Mouse (Mus musculus) heart, embryonic 16.5 days (tissue): ENCODE data around the gene Ldha. TPM values are rescaled to one million over a fixed set of nuclear protein-coding genes. Genes with fewer than 3 reads are reported as not detected.
"Not testable (repeated sequence)": the region's sequence is repeated elsewhere in the genome, so short reads cannot be mapped to it uniquely, and the experiment has no call there.

Experiments
- ATAC-seq: fragments of 200-750 bp; cut with Nextera tagmentation; replicated peaks from 2 replicates; pipeline ENCODE4 v1.8.0; 2017; ENCODE audit warnings: moderate number of reproducible peaks; ENCODE audit not compliant: insufficient read depth, low FRiP score; ENCODE audit errors: extremely low read depth
- H3K27ac ChIP-seq: fragments of 300-500 bp; sonication (generic); 2 replicates; pipeline ENCODE4 v1.5.1; 2014; ENCODE audit warnings: mild to moderate bottlenecking, low read length, control low read depth, moderate library complexity
- H3K27me3 ChIP-seq: fragments of 300-500 bp; sonication (generic); 2 replicates; pipeline ENCODE4 v1.6.1; 2014; ENCODE audit warnings: low read length, mixed read lengths; ENCODE audit not compliant: control insufficient read depth, insufficient read depth
- H3K36me3 ChIP-seq: fragments of 300-500 bp; sonication (generic); 2 replicates; pipeline ENCODE4 v1.6.1; 2014; ENCODE audit not compliant: control insufficient read depth, insufficient read depth
- H3K4me1 ChIP-seq: fragments of 300-500 bp; sonication (generic); 2 replicates; pipeline ENCODE4 v1.6.1; 2014; ENCODE audit warnings: low read length, mixed read lengths; ENCODE audit not compliant: control insufficient read depth, insufficient read depth
- H3K4me2 ChIP-seq: fragments of 300-500 bp; sonication (generic); 2 replicates; pipeline ENCODE4 v1.6.1; 2014; ENCODE audit warnings: low read depth, mild to moderate bottlenecking, control low read depth, low read length
- H3K4me3 ChIP-seq: fragments of 300-500 bp; sonication (generic); 2 replicates; pipeline ENCODE4 v1.5.1; 2014; ENCODE audit warnings: mild to moderate bottlenecking, control low read depth, low read length
- H3K9ac ChIP-seq: fragments of 300-500 bp; sonication (generic); 2 replicates; pipeline ENCODE4 v1.6.1; 2014; ENCODE audit warnings: low read length, control low read depth
- H3K9me3 ChIP-seq: fragments of 300-500 bp; sonication (generic); replicated peaks from 2 replicates; pipeline ENCODE4 v1.6.1; 2016; ENCODE audit warnings: low read length; ENCODE audit not compliant: control insufficient read depth
- WGBS: fragments of 180-500 bp; shearing (Covaris S2); extraction: QIAGEN DNeasy Blood & Tissue Kit; methylation state at CpG from one replicate; pipeline ENCODE4 v1.1.7; 2014; 5-methylcytosine and 5-hydroxymethylcytosine counted together
- polyA plus RNA-seq: library from polyadenylated mRNA; unstranded; fragments of >200 nt; fragmentation: Nextera tagmentation; extraction: Ambion mirVana; gene quantifications from 2 replicates; pipeline ENCODE4 v1.2.1, GENCODE M21; 2015

Ldha gene
- polyA plus RNA-seq, 1 experiment from 2014 or later: 3,218 TPM

- no peaks in the 10 kb centered on the region for H3K9me3 ChIP-seq
- WGBS: 43% methylated on average over 20 of the region's 20 CpGs
- H3K36me3 ChIP-seq: peaks cover 15% of the 10 kb centered on the region
- H3K4me1 ChIP-seq: peaks cover 17% of the 10 kb centered on the region
- no peak for ATAC-seq
- no peak overlapping the region for H3K27ac ChIP-seq
- peak overlapping the region; percentile 25 for H3K4me2 ChIP-seq
- H3K27me3 ChIP-seq: no peaks in the 10 kb centered on the region
- 0 out of 2 replicates have a peak overlapping the region, but pooled peaks have one; percentile 2 for H3K9ac ChIP-seq
- H3K4me3 ChIP-seq: no peak overlapping the region
Observed at GRCm38 (mm10) chr7:46827046-46827802, 14.1 kb upstream of the Ldha start.

- no peak overlapping the region for H3K27ac ChIP-seq
- H3K9me3 ChIP-seq: no peaks in the 10 kb centered on the region
- H3K9ac ChIP-seq: no peak overlapping the region
Observed at GRCm38 (mm10) chr7:46827803-46828184, 13.5 kb upstream of the Ldha start.

GRCm38 (mm10) chr7:46829911-46830310 lies 11.4 kb upstream of the Ldha start:
- Histone ChIP-seq H3K4me2 (no peak overlapping the region), H3K27ac (no peak overlapping the region), H3K27me3 (no peaks in the 10 kb centered on the region), H3K4me1 (peaks cover 23% of the 10 kb centered on the region), H3K36me3 (no peaks in the 10 kb centered on the region), H3K9me3 (no peaks in the 10 kb centered on the region), H3K9ac (no peak overlapping the region), H3K4me3 (no peak overlapping the region)
- ATAC-seq: no peak
- 82% methylated on average over 12 of the region's 12 CpGs for WGBS

More at GRCm38 (mm10) chr7:46827803-46828184, 13.5 kb upstream of the Ldha start:
- H3K36me3 ChIP-seq: peaks cover 9% of the 10 kb centered on the region
- H3K4me3 ChIP-seq: no peak overlapping the region
- H3K27me3 ChIP-seq: no peaks in the 10 kb centered on the region
- H3K4me2 ChIP-seq: peak overlapping the region; percentile 25; the same call in 1 of the 2 replicates
- ATAC-seq: no peak
- WGBS: 86% methylated on average over 2 of the region's 2 CpGs
- peaks cover 17% of the 10 kb centered on the region for H3K4me1 ChIP-seq

GRCm38 (mm10) chr7:46830799-46831590 lies 10.3 kb upstream of the Ldha start:
- WGBS: 28% methylated on average over 13 of the region's 13 CpGs
- no peak overlapping the region for H3K4me2 ChIP-seq
- no peaks in the 10 kb centered on the region for H3K9me3 ChIP-seq
- no peaks in the 10 kb centered on the region for H3K27me3 ChIP-seq
- peak overlapping the region; percentile 79 for H3K27ac ChIP-seq
- peak; percentile 24 for ATAC-seq
- H3K36me3 ChIP-seq: no peaks in the 10 kb centered on the region
- peaks cover 23% of the 10 kb centered on the region for H3K4me1 ChIP-seq
- H3K4me3 ChIP-seq: no peak overlapping the region
- no peak overlapping the region for H3K9ac ChIP-seq

- no peak for ATAC-seq
Observed at GRCm38 (mm10) chr7:46831693-46832092, 9.6 kb upstream of the Ldha start.

GRCm38 (mm10) chr7:46832112-46832810 lies 9.0 kb upstream of the Ldha start:
- Histone ChIP-seq H3K27ac (0 out of 2 replicates have a peak overlapping the region, but pooled peaks have one; percentile 16), H3K4me1 (peaks cover 22% of the 10 kb centered on the region)
- H3K4me3 ChIP-seq, H3K36me3 ChIP-seq, H3K27me3 ChIP-seq, H3K9ac ChIP-seq, H3K9me3 ChIP-seq, ATAC-seq, H3K4me2 ChIP-seq: not testable (repeated sequence)
- WGBS: 85% methylated on average over 11 of the region's 11 CpGs

More at GRCm38 (mm10) chr7:46831693-46832092, 9.6 kb upstream of the Ldha start:
- Histone ChIP-seq H3K4me3 (no peak overlapping the region), H3K36me3 (no peaks in the 10 kb centered on the region), H3K27ac (0 out of 2 replicates have a peak overlapping the region, but pooled peaks have one; percentile 16), H3K9ac (no peak overlapping the region), H3K9me3 (no peaks in the 10 kb centered on the region), H3K4me2 (no peak overlapping the region), H3K4me1 (peaks cover 23% of the 10 kb centered on the region), H3K27me3 (no peaks in the 10 kb centered on the region)
- WGBS: 66% methylated on average over 8 of the region's 8 CpGs

GRCm38 (mm10) chr7:46833266-46833665 lies 8.0 kb upstream of the Ldha start:
- WGBS: 30% methylated on average over 6 of the region's 6 CpGs
- H3K27ac ChIP-seq: no peak overlapping the region

GRCm38 (mm10) chr7:46833670-46834255 lies 7.5 kb upstream of the Ldha start:
- H3K27me3 ChIP-seq: no peaks in the 10 kb centered on the region
- H3K27ac ChIP-seq: no peak overlapping the region
- H3K4me2 ChIP-seq: no peak overlapping the region
- WGBS: 75% methylated on average over 7 of the region's 7 CpGs
- no peaks in the 10 kb centered on the region for H3K9me3 ChIP-seq
- peaks cover 22% of the 10 kb centered on the region for H3K4me1 ChIP-seq
- ATAC-seq: no peak
- H3K9ac ChIP-seq: no peak overlapping the region
- no peak overlapping the region for H3K4me3 ChIP-seq
- H3K36me3 ChIP-seq: no peaks in the 10 kb centered on the region

More at GRCm38 (mm10) chr7:46833266-46833665, 8.0 kb upstream of the Ldha start:
- Histone ChIP-seq H3K36me3 (no peaks in the 10 kb centered on the region), H3K9ac (no peak overlapping the region), H3K4me2 (no peak overlapping the region), H3K4me1 (peaks cover 20% of the 10 kb centered on the region), H3K9me3 (no peaks in the 10 kb centered on the region), H3K27me3 (no peaks in the 10 kb centered on the region), H3K4me3 (no peak overlapping the region)
- ATAC-seq: peak; percentile 42
